Mouse (Mus musculus): ENCODE data around the gene Cd209e.
"Not testable (repeated sequence)": the region's sequence is repeated elsewhere in the genome, so short reads cannot be mapped to it uniquely, and the experiment has no call there.

Cd209e gene

GRCm38 (mm10) chr8:3854209-3854608 lies at the start of gene Cd209e:
Gene Cd209e, minus strand, starts transcription at chr8:3854309.
- DNase-seq (ENCODE audit: low spot score in 2 of 2): no peak

- DNase-seq (ENCODE audit: low spot score in 2 of 2): no peak
Measured at GRCm38 (mm10) chr8:3878455-3878854, 24.3 kb upstream of the Cd209e start, which contains the start of gene Cd209d. Gene Cd209d, minus strand, starts transcription at chr8:3878555.

GRCm38 (mm10) chr8:3876121-3876520 lies 22.0 kb upstream of the Cd209e start:
- DNase-seq (ENCODE audit: low spot score in 2 of 2): no peak

GRCm38 (mm10) chr8:3862736-3863135 lies 8.6 kb upstream of the Cd209e start:
- not testable (repeated sequence) for DNase-seq (ENCODE audit: low spot score in 2 of 2)

GRCm38 (mm10) chr8:3803091-3803490 lies 51.0 kb downstream of the Cd209e start:
- DNase-seq (ENCODE audit: low spot score in 2 of 2): no peak

Measured in frontal cortex, postnatal 14 days (tissue).